Mouse (Mus musculus) heart, postnatal 36 days (tissue): ENCODE results near the gene Siglecg. TPM values are rescaled to one million over a fixed set of nuclear protein-coding genes. Genes with fewer than 3 reads are reported as not detected.

Experiments used
- microRNA-seq, 2 experiments: library from miRNA; unstranded; fragments of <30 nt; microRNA quantifications; one replicate each; pipeline ENCODE4 v1.2.0; 2021; ENCODE audit warnings: borderline number of aligned reads in 2 of 2
- total RNA-seq, 2 experiments: library from RNA; stranded (reverse); gene quantifications; 2 replicates each; pipeline ENCODE4 v1.2.3; 2021

The Siglecg gene
- total RNA-seq, 2 experiments from 2014 or later, result 0.22 to 0.51 TPM

Small RNAs within 50 kb of the gene (microRNA-seq; reads per million reads assigned to microRNA genes)
- gene Mir7051, result 3.4 to 7.2 reads per million in 2 experiments

Other genes with a start within 250 kb of the Siglecg start
- gene Zfp715, start 94.9 kb upstream of the Siglecg start, total RNA-seq, result 10 to 100 TPM; 15.0 to 17.2 TPM
- not detected for gene Siglecf, start 56.9 kb upstream of the Siglecg start, total RNA-seq
- not detected for gene Lim2, start 19.5 kb downstream of the Siglecg start, total RNA-seq
- gene Nkg7, start 28.9 kb downstream of the Siglecg start, total RNA-seq, result not detected
- gene Cldnd2, start 32.6 kb downstream of the Siglecg start, total RNA-seq, result not detected
- gene Etfb, start 35.9 kb downstream of the Siglecg start, total RNA-seq, result 1,000 to 10,000 TPM; 1,276 to 1,377 TPM
- gene Gm45233, start 35.9 kb downstream of the Siglecg start, total RNA-seq, result under 1 TPM in 1 of 2 experiments, not detected in 1; 0.70 TPM
- 1 to 10 TPM; 2.0 to 2.5 TPM for gene Vsig10l, start 54.9 kb downstream of the Siglecg start, total RNA-seq
- gene Iglon5, start 81.9 kb downstream of the Siglecg start, total RNA-seq, result under 1 TPM; 0.19 to 0.36 TPM
- gene 4931406B18Rik, start 97.7 kb downstream of the Siglecg start, total RNA-seq, result not detected
- 1 to 10 TPM; 3.8 to 4.4 TPM for gene Cd33, start 136.2 kb downstream of the Siglecg start, total RNA-seq
- under 1 TPM; 0.87 to 0.94 TPM for gene Zfp658, start 154.1 kb downstream of the Siglecg start, total RNA-seq
- gene Zfp719, start 171.4 kb downstream of the Siglecg start, total RNA-seq, result 1 to 10 TPM; 4.8 to 5.9 TPM
- not detected for gene Zfp819, start 199.0 kb downstream of the Siglecg start, total RNA-seq
- gene Ceacam18, start 226.5 kb downstream of the Siglecg start, total RNA-seq, result not detected